Mouse (Mus musculus) liver, embryonic 14.5 days (tissue): ENCODE measurements around the gene Abr.

ENCODE experiments used
- CTCF ChIP-seq: IDR thresholded peaks from 2 replicates; pipeline ENCODE4 v1.5.1; 2016; ENCODE audit warnings: antibody characterized with exemption, low read depth, control low read depth
- EP300 ChIP-seq: IDR thresholded peaks from 2 replicates; pipeline ENCODE4 v1.6.1; 2016; ENCODE audit warnings: antibody characterized with exemption, low read depth

DNA sequence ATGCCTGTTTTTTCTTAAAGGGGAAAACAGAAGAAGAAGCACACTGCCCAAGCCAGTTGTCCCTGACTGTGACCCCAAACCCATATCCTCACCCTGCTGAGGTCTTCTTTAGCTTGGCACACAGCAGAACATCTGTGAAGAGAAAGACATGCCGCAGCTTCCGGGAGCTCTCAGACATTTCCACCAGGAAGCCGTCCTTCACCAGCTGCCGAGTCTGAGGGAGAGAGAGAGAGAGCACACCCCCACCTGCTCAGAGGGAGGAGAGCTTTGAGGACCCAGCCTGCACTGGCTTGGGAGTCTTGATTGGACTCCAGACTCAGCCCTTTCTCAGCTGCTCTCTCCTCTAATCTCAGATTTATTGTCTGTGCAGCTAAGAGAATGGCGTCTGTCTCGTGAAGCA lies 160.9 kb downstream of the Abr start:
- TF ChIP-seq CTCF = no peak
- no peak for TF ChIP-seq EP300
